Mouse (Mus musculus) urinary bladder, adult 18-20 months (tissue): ENCODE measurements at regions not wholly inside any gene's neighbourhood (a gene's known extent, or its start where the extent isn't known, plus 50 kb on each side); places are given as distances from the start of the nearest gene placed in this dataset.

Source experiments
- DNase-seq, 2 experiments: peaks; one replicate each; pipeline ENCODE4 v3.0.0; 2022; ENCODE audit warnings: low spot score in 2 of 2, mixed read lengths in 2 of 2

- DNase-seq, result no peak
Measured at GRCm38 (mm10) chr17:82731561-82731960, 483.5 kb upstream of the Pkdcc start.

DNA sequence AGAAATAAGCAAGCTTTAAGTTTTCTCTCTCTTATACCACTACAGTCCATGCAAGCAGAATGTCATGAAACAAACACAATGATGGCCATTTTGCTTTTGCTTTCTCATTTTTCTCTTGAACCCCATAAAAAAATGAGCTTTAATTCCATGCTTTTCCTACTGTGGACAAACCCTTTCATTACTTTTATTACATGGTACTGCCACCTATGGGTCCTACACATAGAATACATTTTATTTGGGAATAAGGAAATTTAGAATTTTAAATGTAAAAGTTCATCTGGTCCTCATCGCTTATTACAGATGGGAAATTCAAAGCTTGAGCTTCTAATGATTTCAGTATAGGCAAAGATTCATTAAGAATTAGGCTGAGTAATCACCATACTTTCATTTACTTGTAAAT is 472.6 kb upstream of the Pkdcc start:
- no peak for DNase-seq

DNA sequence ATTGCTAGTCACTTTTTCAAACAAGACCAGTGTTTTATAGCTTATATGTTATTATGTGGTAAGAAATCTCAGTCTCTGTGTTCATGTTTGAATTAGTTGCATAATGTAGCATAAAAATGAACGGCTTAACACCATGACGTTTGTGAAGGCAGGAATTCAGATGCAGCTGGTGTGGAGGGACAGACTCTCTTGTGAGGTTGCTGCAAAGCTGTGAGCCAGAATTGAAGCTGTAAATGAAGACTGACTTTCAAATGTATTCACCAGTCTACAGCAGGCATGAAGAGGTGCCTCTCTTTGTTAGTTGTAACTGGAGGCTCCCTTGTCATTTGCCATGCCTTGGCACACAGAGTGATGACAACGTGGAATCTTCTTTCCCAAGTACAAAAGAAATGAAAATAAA is 457.7 kb upstream of the Pkdcc start:
- no peak for DNase-seq

DNA sequence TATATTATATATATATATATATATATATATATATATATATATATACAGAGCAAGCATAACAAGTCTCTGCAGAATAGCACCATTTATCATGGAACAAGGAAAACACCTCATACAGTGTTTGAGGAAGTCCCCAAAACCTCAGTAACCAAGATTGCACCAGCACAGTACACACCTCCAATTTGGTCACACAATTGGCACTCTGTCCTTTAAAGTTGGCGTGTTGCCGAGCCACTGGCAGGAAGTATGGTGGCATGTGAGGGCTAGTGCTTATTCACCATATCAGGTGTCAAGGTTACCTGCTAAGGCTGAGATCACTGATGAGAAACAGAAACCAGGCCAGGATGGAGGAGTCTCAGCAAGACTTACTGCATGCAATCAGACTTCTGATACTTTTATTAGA is 436.0 kb upstream of the Pkdcc start:
- DNase-seq, result no peak

- DNase-seq, result no peak
Measured at GRCm38 (mm10) chr17:82822129-82822528, 393.0 kb upstream of the Pkdcc start.

DNA sequence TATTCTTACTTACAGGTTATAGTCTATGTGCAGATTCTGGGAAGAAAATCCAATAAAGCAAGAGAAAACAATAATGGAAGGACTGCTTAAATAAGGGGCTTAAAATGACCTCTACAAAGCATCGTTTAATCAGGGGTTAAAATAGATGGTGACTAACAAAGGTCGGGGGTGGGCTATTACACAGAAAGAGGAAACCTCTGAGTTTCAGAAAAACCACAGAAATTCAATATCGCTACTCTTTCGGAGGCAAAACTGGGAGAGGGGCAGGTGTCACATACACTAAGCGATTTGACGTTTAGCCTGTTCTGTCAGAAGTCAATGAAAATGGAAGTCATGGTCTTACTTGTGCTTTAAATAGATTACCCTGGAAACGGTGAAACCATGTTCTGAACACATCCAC is 391.0 kb upstream of the Pkdcc start:
- DNase-seq, result no peak

GRCm38 (mm10) chr17:82824619-82825018 is 390.5 kb upstream of the Pkdcc start:
- DNase-seq, result no peak

- DNase-seq, result no peak
Measured at GRCm38 (mm10) chr17:82827170-82827569, 387.9 kb upstream of the Pkdcc start.

- DNase-seq, result no peak
Measured at GRCm38 (mm10) chr17:82827841-82828240, 387.3 kb upstream of the Pkdcc start.

DNA sequence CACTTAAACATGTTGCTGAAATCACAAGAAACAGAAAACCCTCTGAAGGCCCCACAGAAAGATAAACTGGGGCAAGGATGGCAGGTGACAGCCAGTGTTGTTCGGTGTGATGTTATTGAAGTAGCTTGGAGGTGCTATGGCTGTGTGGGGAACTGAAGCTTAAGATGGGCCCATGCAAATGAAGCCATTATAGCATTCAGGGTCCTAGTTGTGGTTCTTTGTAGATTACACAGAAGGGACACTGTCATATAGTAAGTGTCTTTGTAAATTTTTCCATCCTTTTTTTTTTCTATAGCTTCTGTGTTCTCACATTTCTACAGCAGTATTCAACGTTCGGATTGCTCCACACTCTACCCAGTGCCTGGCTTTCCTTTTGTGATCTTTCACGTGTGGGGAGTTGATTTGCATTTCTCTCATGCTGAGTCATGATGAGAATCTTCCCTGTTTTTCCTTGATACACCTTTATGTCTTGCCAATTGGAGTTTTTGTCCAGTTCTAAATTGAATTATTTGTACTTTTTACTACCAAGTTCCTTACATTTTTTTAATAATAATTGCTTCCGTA is 386.6 kb upstream of the Pkdcc start:
- no peak for DNase-seq

GRCm38 (mm10) chr17:82829415-82829814 is 385.7 kb upstream of the Pkdcc start:
- no peak for DNase-seq

- DNase-seq, result no peak
Measured at GRCm38 (mm10) chr17:82834177-82834576, 380.9 kb upstream of the Pkdcc start.

DNA sequence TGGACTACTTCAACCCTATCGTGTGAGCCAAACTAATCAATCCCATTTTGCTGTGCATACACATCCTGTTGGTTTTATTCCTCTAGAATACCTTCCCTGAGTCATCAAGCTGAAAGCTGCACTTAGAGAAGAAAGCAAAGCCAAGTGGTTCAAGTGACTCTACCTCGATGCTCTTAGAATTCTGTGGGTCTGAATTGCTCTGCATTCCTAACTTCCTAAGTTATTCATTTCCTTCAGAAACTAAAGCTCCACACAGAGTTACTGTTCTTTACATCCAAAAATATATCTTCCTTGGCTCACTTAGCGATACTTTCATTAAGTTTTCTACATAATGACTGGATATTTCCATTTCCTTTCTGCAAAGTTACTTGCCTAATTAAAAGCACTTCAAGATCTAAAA is 379.0 kb upstream of the Pkdcc start:
- DNase-seq, result no peak

DNA sequence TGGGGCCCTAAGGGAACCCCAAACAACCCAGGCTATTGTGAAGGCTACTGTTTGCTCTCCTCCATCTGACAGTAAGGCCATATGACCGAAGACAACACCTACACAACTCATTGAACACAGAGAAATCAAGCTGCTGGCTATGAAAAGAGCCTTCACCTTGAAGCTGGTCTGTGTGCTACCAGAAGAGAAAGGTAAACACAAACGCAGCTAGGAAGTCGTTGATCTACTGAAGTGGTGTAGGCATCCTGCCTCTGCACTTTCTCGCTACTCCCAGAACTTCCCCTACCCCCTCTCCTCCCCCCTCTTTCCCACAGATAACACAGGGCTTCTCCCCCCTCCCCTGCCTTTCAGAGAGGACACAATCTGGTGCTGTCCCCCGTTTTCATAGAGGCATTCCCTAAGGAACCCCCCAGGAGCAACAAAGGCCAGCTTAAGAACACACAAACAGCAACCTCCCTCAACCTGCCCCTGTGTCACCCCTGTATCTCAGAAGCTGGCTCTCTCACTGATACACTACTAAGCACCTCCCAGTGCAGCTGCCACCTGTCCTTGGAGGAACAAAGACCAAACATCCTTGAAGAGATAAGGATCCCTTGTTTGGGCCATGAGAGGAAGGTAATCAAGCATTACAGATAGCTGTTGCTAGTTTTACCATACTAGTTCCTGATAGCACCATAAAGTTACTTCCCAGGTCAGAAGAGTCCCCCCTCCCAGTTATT is 368.2 kb upstream of the Pkdcc start:
- no peak for DNase-seq

- peak; percentile 39 to 55 for DNase-seq
Measured at GRCm38 (mm10) chr17:82857199-82858147, 357.6 kb upstream of the Pkdcc start.

GRCm38 (mm10) chr17:82860391-82860790 is 354.7 kb upstream of the Pkdcc start:
- no peak for DNase-seq

DNA sequence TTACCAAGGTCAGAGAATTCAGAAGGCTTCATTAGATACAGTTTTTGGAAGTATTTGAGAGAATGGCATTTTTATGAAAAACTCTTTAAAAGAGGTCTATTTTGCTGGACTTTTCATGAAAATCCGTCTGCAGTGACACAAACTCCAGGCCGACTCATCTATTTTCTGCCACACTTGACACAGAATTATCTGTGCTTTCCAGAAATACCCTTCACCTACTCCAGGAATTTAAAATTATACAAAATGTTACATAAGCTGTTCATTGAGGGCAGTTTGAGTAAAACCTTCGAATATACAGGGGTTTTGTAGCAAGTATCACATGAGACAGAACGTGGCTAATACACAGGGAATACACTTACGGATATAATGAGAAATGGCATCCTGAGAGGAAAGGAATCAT is 354.1 kb upstream of the Pkdcc start:
- DNase-seq, result no peak

DNA sequence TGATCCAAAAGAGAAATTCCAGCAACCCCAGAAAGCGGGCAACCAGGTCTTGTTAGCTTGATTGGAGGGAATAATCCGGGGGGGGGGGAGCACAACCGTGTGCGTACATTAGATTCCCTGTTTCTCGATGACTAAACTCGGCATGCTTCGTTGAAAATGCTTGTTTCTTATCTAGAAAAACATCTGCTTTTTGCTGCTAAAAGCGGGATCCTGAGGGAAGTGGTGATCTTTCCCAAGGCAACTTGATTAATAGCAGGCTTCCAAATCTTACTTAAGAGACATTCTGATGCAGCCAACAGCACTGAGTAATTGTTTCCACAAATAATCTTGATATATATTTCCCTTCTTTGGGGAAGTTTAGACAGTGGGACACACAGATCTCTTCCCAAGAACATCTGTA is 338.0 kb upstream of the Pkdcc start:
- no peak for DNase-seq

- DNase-seq, result no peak
Measured at GRCm38 (mm10) chr17:82900602-82901001, 314.5 kb upstream of the Pkdcc start.

DNA sequence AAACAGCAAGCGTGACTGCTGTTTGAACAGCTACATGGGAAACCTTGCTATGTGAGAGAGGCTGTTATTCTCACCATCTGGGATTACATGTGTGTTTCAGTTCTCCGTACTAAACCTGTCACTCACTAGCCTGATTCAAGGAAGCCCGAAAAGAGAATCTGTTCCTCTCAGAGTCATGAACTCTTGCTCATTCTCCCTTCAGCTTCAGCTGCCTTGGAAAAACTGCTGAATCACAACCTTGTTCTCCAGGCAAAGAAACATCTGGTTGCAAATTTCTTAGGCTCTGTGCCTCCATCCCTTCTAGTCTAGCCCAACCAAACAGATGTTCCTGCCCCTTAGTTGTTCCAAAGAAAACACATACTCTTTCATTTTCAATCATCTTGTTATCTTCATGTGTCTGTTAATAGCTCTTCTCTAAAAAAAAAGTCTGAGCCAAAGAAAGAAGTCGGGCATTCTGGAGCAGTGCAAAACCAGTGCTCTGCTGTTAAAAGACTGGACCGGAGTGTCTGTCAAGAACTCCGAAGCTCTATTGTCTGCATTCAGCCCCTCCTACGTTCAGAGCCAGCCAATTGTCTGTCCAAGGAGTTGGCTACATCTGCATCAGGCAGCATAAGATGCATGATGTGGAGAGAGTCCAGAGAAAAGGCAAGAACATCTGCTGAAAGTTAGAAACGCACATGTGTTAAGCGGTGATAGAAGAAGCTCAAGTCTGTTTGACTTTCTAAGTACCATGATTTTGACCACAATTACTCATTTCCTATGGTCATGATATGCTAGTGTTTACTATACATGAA is 313.8 kb upstream of the Pkdcc start:
- no peak for DNase-seq

- no peak for DNase-seq
Measured at GRCm38 (mm10) chr17:82904961-82905360, 310.1 kb upstream of the Pkdcc start.

GRCm38 (mm10) chr17:82905483-82905882 is 309.6 kb upstream of the Pkdcc start:
- no peak for DNase-seq
